Mouse (Mus musculus) myocyte (in vitro differentiated cells): ENCODE measurements around the gene Grik4. TPM values are rescaled to one million over a fixed set of nuclear protein-coding genes. Genes with fewer than 3 reads are reported as not detected.
"Not testable (repeated sequence)": the region's sequence is repeated elsewhere in the genome, so short reads cannot be mapped to it uniquely, and the experiment has no call there.

ENCODE experiments used
- H3K27me3 ChIP-seq: one replicate; pipeline ENCODE4 v1.6.1; 2011; ENCODE audit not compliant: control insufficient read depth, insufficient read depth, insufficient read length
- H3K36me3 ChIP-seq: one replicate; pipeline ENCODE4 v1.6.1; 2011; ENCODE audit not compliant: control insufficient read depth, insufficient read depth
- H3K4me2 ChIP-seq: one replicate; pipeline ENCODE4 v1.6.1; 2011; ENCODE audit warnings: low read depth, control low read depth
- H3K4me3 ChIP-seq: one replicate; pipeline ENCODE4 v1.5.1; 2011; ENCODE audit warnings: mild to moderate bottlenecking, control low read depth, moderate library complexity
- H3K79me2 ChIP-seq: one replicate; pipeline ENCODE4 v1.6.1; 2011; ENCODE audit not compliant: control insufficient read depth, insufficient read depth
- H3ac ChIP-seq: one replicate; pipeline ENCODE4 v1.6.1; 2011; ENCODE audit not compliant: control insufficient read depth, insufficient read length
- CEBPB ChIP-seq: IDR thresholded peaks from 2 replicates; pipeline ENCODE4 v1.6.1; 2011; ENCODE audit warnings: mild to moderate bottlenecking, moderate library complexity; ENCODE audit not compliant: poor library complexity, insufficient read depth, severe bottlenecking
- E2F4 ChIP-seq: IDR thresholded peaks from one replicate; pipeline ENCODE4 v1.6.1; 2011; ENCODE audit warnings: mild to moderate bottlenecking, control low read depth, moderate library complexity; ENCODE audit not compliant: insufficient read depth
- MAX ChIP-seq: IDR thresholded peaks from one replicate; pipeline ENCODE4 v1.6.1; 2011; ENCODE audit warnings: low read depth, mild to moderate bottlenecking, control low read depth
- MYOD1 ChIP-seq, 3 experiments: IDR thresholded peaks; one replicate each; pipeline ENCODE4 v1.6.1; 2011; ENCODE audit warnings: control low read depth in 2 of 3, low read depth in 2 of 3, mild to moderate bottlenecking in 2 of 3, moderate library complexity in 1 of 3; ENCODE audit not compliant: insufficient read length in 2 of 3, control insufficient read depth in 1 of 3
- MYOG ChIP-seq, 3 experiments: IDR thresholded peaks; one replicate each; pipeline ENCODE4 v1.6.1; 2011; ENCODE audit warnings: control low read depth in 2 of 3, low read depth in 2 of 3, mild to moderate bottlenecking in 2 of 3; ENCODE audit not compliant: insufficient read length in 2 of 3, control insufficient read depth in 1 of 3, insufficient read depth in 1 of 3
- POLR2A ChIP-seq: IDR thresholded peaks from one replicate; pipeline ENCODE4 v1.6.1; 2011; ENCODE audit warnings: low read depth, mild to moderate bottlenecking, control low read depth, moderate library complexity; ENCODE audit not compliant: insufficient read length
- POLR2AphosphoS2 ChIP-seq: IDR thresholded peaks from one replicate; pipeline ENCODE4 v1.6.1; 2011; ENCODE audit warnings: low read depth, control low read depth; ENCODE audit not compliant: insufficient read length
- REST ChIP-seq: IDR thresholded peaks from one replicate; pipeline ENCODE4 v1.6.1; 2011; ENCODE audit warnings: mild to moderate bottlenecking, control low read depth, moderate library complexity; ENCODE audit not compliant: insufficient read depth, insufficient read length
- SRF ChIP-seq: IDR thresholded peaks from one replicate; pipeline ENCODE4 v1.6.1; 2011; ENCODE audit warnings: low read depth; ENCODE audit not compliant: control insufficient read depth, insufficient read length
- TCF12 ChIP-seq: IDR thresholded peaks from one replicate; pipeline ENCODE4 v1.6.1; 2011; ENCODE audit warnings: mild to moderate bottlenecking, control low read depth; ENCODE audit not compliant: poor library complexity, insufficient read depth, severe bottlenecking
- TCF3 ChIP-seq: IDR thresholded peaks from one replicate; pipeline ENCODE4 v1.6.1; 2011; ENCODE audit warnings: low read depth, control low read depth; ENCODE audit not compliant: insufficient read length
- USF1 ChIP-seq: IDR thresholded peaks from one replicate; pipeline ENCODE4 v1.6.1; 2011; ENCODE audit warnings: low read depth, mild to moderate bottlenecking, control low read depth, moderate library complexity
- polyA plus RNA-seq: library from polyadenylated mRNA; unstranded; fragments of >200 nt; fragmentation: generic; extraction: Trizol; gene quantifications from one replicate; pipeline ENCODE4 v1.2.1, GENCODE M21; 2012; ENCODE audit warnings: missing spikeins

Gene Grik4
- polyA plus RNA-seq, 1 experiment: not detected

- TF ChIP-seq E2F4 (no peak), POLR2AphosphoS2 (no peak), MAX (no peak), TCF3 (no peak), REST (no peak), USF1 (no peak), TCF12 (no peak), MYOG (IDR thresholded peaks at IDR 0.05; ENCODE audit: control insufficient read depth in 1 of 3, insufficient read depth in 1 of 3, insufficient read length in 2 of 3, low read depth in 2 of 3) (no peak), POLR2A (no peak), MYOD1 (IDR thresholded peaks at IDR 0.05; ENCODE audit: control insufficient read depth in 1 of 3, insufficient read length in 2 of 3, low read depth in 2 of 3) (no peak), SRF (no peak), CEBPB (no peak)
- no peaks in the 10 kb centered on the region for H3K27me3 ChIP-seq
- H3K79me2 ChIP-seq: no peaks in the 10 kb centered on the region
- peaks cover 18% of the 10 kb centered on the region for H3K36me3 ChIP-seq
- no peak overlapping the region for H3ac ChIP-seq
- H3K4me2 ChIP-seq: no peak overlapping the region
- no peak overlapping the region for H3K4me3 ChIP-seq
Observed at GRCm38 (mm10) chr9:42967731-42968130, 23.4 kb upstream of the Grik4 start.

GRCm38 (mm10) chr9:42964809-42965208 is 20.5 kb upstream of the Grik4 start:
- H3K79me2 ChIP-seq, H3ac ChIP-seq: not testable (repeated sequence)
- peaks cover 12% of the 10 kb centered on the region for H3K36me3 ChIP-seq

GRCm38 (mm10) chr9:42964366-42964765 is 20.1 kb upstream of the Grik4 start:
- no peaks in the 10 kb centered on the region for H3K79me2 ChIP-seq
- no peak overlapping the region for H3ac ChIP-seq
- no peak overlapping the region for H3K4me3 ChIP-seq
- H3K4me2 ChIP-seq: no peak overlapping the region
- no peak for TF ChIP-seq E2F4
- no peak for TF ChIP-seq USF1
- no peak for TF ChIP-seq TCF12
- TF ChIP-seq MAX: no peak
- no peak for TF ChIP-seq SRF
- no peak for TF ChIP-seq MYOD1 (IDR thresholded peaks at IDR 0.05; ENCODE audit: control insufficient read depth in 1 of 3, insufficient read length in 2 of 3, low read depth in 2 of 3)
- TF ChIP-seq POLR2A: no peak
- no peak for TF ChIP-seq MYOG (IDR thresholded peaks at IDR 0.05; ENCODE audit: control insufficient read depth in 1 of 3, insufficient read depth in 1 of 3, insufficient read length in 2 of 3, low read depth in 2 of 3)
- TF ChIP-seq TCF3: no peak
- no peak for TF ChIP-seq CEBPB
- no peak for TF ChIP-seq POLR2AphosphoS2
- no peak for TF ChIP-seq REST
- no peaks in the 10 kb centered on the region for H3K27me3 ChIP-seq
- H3K36me3 ChIP-seq: peaks cover 12% of the 10 kb centered on the region

More at GRCm38 (mm10) chr9:42964809-42965208, 20.5 kb upstream of the Grik4 start:
- H3K27me3 ChIP-seq, H3K4me2 ChIP-seq, H3K4me3 ChIP-seq: not testable (repeated sequence)

GRCm38 (mm10) chr9:42962506-42962905 is 18.2 kb upstream of the Grik4 start:
- H3K27me3 ChIP-seq: no peaks in the 10 kb centered on the region
- no peak for TF ChIP-seq USF1
- no peak for TF ChIP-seq POLR2AphosphoS2
- TF ChIP-seq TCF3: no peak
- no peak for TF ChIP-seq CEBPB
- no peak for TF ChIP-seq TCF12
- no peak for TF ChIP-seq REST
- TF ChIP-seq MYOD1 (IDR thresholded peaks at IDR 0.05; ENCODE audit: control insufficient read depth in 1 of 3, insufficient read length in 2 of 3, low read depth in 2 of 3): no peak
- TF ChIP-seq MAX: no peak
- no peak overlapping the region for H3K4me2 ChIP-seq
- H3K79me2 ChIP-seq: no peaks in the 10 kb centered on the region
- H3K36me3 ChIP-seq: peaks cover 8% of the 10 kb centered on the region
- H3ac ChIP-seq: no peak overlapping the region
- no peak overlapping the region for H3K4me3 ChIP-seq

- no peak overlapping the region for H3K4me2 ChIP-seq
- H3ac ChIP-seq: no peak overlapping the region
- no peaks in the 10 kb centered on the region for H3K79me2 ChIP-seq
- no peaks in the 10 kb centered on the region for H3K36me3 ChIP-seq
- H3K27me3 ChIP-seq: no peaks in the 10 kb centered on the region
- TF ChIP-seq TCF3 (no peak), MAX (no peak), MYOG (IDR thresholded peaks at IDR 0.05; ENCODE audit: control insufficient read depth in 1 of 3, insufficient read depth in 1 of 3, insufficient read length in 2 of 3, low read depth in 2 of 3) (no peak), SRF (no peak), CEBPB (no peak), MYOD1 (IDR thresholded peaks at IDR 0.05; ENCODE audit: control insufficient read depth in 1 of 3, insufficient read length in 2 of 3, low read depth in 2 of 3) (no peak), POLR2AphosphoS2 (no peak), POLR2A (no peak), TCF12 (no peak)
- no peak overlapping the region for H3K4me3 ChIP-seq
Observed at GRCm38 (mm10) chr9:42958401-42958800, 14.1 kb upstream of the Grik4 start.
